Mouse (Mus musculus) urinary bladder, postnatal 14 days (tissue): ENCODE results near the gene Zranb2.

Experiments
- DNase-seq: peaks from one replicate; pipeline ENCODE4 v3.0.0; 2021; ENCODE audit warnings: low spot score

Gene Zranb2

GRCm38 (mm10) chr3:157533964-157534785 is at the start of gene Zranb2:
Gene Zranb2, plus strand, starts transcription at chr3:157534160.
- peak; percentile 94 for DNase-seq

- DNase-seq = no peak
Measured at GRCm38 (mm10) chr3:157492043-157492442, 41.9 kb upstream of the Zranb2 start.

GRCm38 (mm10) chr3:157502216-157502615 is 31.7 kb upstream of the Zranb2 start:
- no peak for DNase-seq

GRCm38 (mm10) chr3:157514116-157514796 is 19.7 kb upstream of the Zranb2 start:
- DNase-seq = no peak

- no peak for DNase-seq
Measured at GRCm38 (mm10) chr3:157516471-157516870, 17.5 kb upstream of the Zranb2 start.

- DNase-seq = no peak
Measured at GRCm38 (mm10) chr3:157517992-157518391, 16.0 kb upstream of the Zranb2 start.

- peak; percentile 55 for DNase-seq
Measured at GRCm38 (mm10) chr3:157520433-157520832, 13.5 kb upstream of the Zranb2 start.

- DNase-seq = no peak
Measured at GRCm38 (mm10) chr3:157523834-157524233, 10.1 kb upstream of the Zranb2 start.

- no peak for DNase-seq
Measured at GRCm38 (mm10) chr3:157531585-157531984, 2.4 kb upstream of the Zranb2 start.

GRCm38 (mm10) chr3:157534786-157535415 is 941 bp downstream of the Zranb2 start:
- no peak for DNase-seq

GRCm38 (mm10) chr3:157549323-157549722 is 15.4 kb downstream of the Zranb2 start:
- DNase-seq = no peak

- no peak for DNase-seq
Measured at GRCm38 (mm10) chr3:157549758-157550600, 16.0 kb downstream of the Zranb2 start.

- DNase-seq = peak; percentile 17
Measured at GRCm38 (mm10) chr3:157565196-157565595, 31.2 kb downstream of the Zranb2 start.

- peak; percentile 38 for DNase-seq
Measured at GRCm38 (mm10) chr3:157566725-157567565, 33.0 kb downstream of the Zranb2 start, which contains the start of gene Ptger3. Gene Ptger3, plus strand, starts transcription at chr3:157566892.

GRCm38 (mm10) chr3:157567566-157568132 is 33.7 kb downstream of the Zranb2 start:
- no peak for DNase-seq

GRCm38 (mm10) chr3:157572011-157572410 is 38.1 kb downstream of the Zranb2 start:
- no peak for DNase-seq

- DNase-seq = no peak
Measured at GRCm38 (mm10) chr3:157575441-157576342, 41.7 kb downstream of the Zranb2 start.

GRCm38 (mm10) chr3:157576343-157576722 is 42.4 kb downstream of the Zranb2 start:
- no peak for DNase-seq

GRCm38 (mm10) chr3:157576862-157577261 is 42.9 kb downstream of the Zranb2 start:
- DNase-seq = no peak
